In the genomic region with DNA sequence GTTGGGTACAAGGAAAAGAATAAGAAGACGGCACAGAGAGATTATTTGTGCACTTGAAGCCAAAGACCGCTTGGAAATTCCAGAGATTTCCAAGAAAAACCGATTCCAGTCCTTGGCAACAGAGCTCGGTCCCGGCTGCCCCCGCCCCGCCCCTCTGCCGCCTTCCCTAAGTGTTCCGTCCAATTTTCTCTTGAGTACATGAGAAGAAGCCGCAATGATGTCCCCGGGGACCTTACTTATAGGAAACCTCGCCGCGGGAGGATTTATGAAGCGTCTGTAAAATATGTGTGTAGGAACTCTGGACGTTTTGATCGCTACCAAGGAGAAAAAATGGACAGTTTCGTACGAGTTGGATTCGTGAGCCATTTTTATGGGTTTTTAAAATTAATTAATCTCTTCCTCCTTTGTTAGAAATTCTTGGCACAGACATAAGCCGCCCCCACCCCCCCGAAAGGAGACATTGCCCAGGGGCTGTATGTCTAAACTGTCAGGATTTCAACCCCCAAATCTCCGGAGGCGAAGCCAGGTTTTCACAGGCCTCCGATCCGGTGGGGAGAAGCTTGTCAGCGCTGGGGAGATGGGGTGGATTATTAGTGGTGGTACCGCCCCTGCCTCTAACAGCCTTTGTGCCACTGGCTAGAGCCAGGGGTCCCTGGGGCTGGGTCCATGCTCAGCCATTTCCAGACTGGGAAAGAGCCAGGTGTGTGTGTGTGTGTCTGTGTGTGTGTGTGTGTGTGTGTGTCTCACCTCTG, we compare ENCODE assay signal across 9 mouse cellular contexts.
DNase-seq lines count a peak whose midpoint lies in the region; ATAC-seq and TF ChIP-seq lines count a peak whose summit lies in the region.
"Had no signal": no experiment of that assay in that cellular context is flagged by ENCODE, and none has a peak within 500 bp of the region (broad histone marks: within the 10 kb centered on the region; RNA-seq: fewer than 3 reads in every experiment).

No protein-coding gene starts in this region.

- H3K4me2 ChIP-seq in hindbrain, postnatal 0 days (ENCODE audit: low read depth, low read length): peak overlapping the region; percentile 56
- peak overlapping the region; percentile 48 for H3K4me2 ChIP-seq in liver, embryonic 16.5 days (ENCODE audit: low read depth, low read length)

- H3K27ac ChIP-seq in embryonic fibroblast, embryonic 13.5 days (ENCODE audit: insufficient read depth, low read length): peak overlapping the region; percentile 50
- H3K27ac ChIP-seq in hindbrain, postnatal 0 days: no peak overlapping the region
- H3K27ac ChIP-seq in liver, embryonic 16.5 days (ENCODE audit: low read length): no peak overlapping the region
- H3K27ac ChIP-seq in small intestine, adult 2 months (ENCODE audit: insufficient read depth, low read depth, low read length): no peak overlapping the region

- no peak for TF ChIP-seq POLR2A in embryonic fibroblast, embryonic 13.5 days (IDR thresholded peaks at IDR 0.05; ENCODE audit: low read depth, low read length)
- no peak for TF ChIP-seq POLR2A in small intestine, adult 2 months (IDR thresholded peaks at IDR 0.05; ENCODE audit: low read depth, low read length)

- WGBS in hindbrain, postnatal 0 days: 3% methylated on average over 28 of the region's 28 CpGs
- WGBS in liver, embryonic 16.5 days (ENCODE audit: insufficient replicate concordance): 7% methylated on average over 28 of the region's 28 CpGs
- WGBS in small intestine, adult 2 months: 11% methylated on average over 28 of the region's 28 CpGs

- H3K4me3 ChIP-seq in embryonic fibroblast, embryonic 13.5 days (ENCODE audit: insufficient read depth, low read length): no peak overlapping the region
- H3K4me3 ChIP-seq in hindbrain, postnatal 0 days (ENCODE audit: low read length): peak overlapping the region; percentile 15; the same call in 1 of the 2 replicates
- no peak overlapping the region for H3K4me3 ChIP-seq in liver, embryonic 16.5 days (ENCODE audit: low read depth, low read length)
- 0 out of 2 replicates have a peak overlapping the region, but pooled peaks have one; percentile 21 for H3K4me3 ChIP-seq in small intestine, adult 2 months (ENCODE audit: low read depth, low read length)

- no peaks in the 10 kb centered on the region for H3K36me3 ChIP-seq in hindbrain, postnatal 0 days (ENCODE audit: insufficient read depth, low read length)
- H3K36me3 ChIP-seq in liver, embryonic 16.5 days (ENCODE audit: control insufficient read depth, insufficient read depth): no peaks in the 10 kb centered on the region
- no peaks in the 10 kb centered on the region for H3K36me3 ChIP-seq in small intestine, adult 2 months (ENCODE audit: control insufficient read depth, insufficient read depth, low read length)

- ATAC-seq in hindbrain, postnatal 0 days: no peak
- no peak for ATAC-seq in liver, embryonic 16.5 days (ENCODE audit: low read depth)

- H3K4me1 ChIP-seq in embryonic fibroblast, embryonic 13.5 days (ENCODE audit: control insufficient read depth, insufficient read depth, low read length): 0 out of 2 replicates have a peak, but pooled peaks cover 3% of the 10 kb centered on the region
- H3K4me1 ChIP-seq in hindbrain, postnatal 0 days (ENCODE audit: insufficient read depth, low read length): peaks cover 15% of the 10 kb centered on the region
- no peaks in the 10 kb centered on the region; the same call in 1 of the 2 replicates for H3K4me1 ChIP-seq in liver, embryonic 16.5 days (ENCODE audit: control insufficient read depth, low read depth, low read length)
- peaks cover 9% of the 10 kb centered on the region for H3K4me1 ChIP-seq in small intestine, adult 2 months (ENCODE audit: control insufficient read depth, insufficient read depth, insufficient read length, low read length)

- peak; percentile 80 for DNase-seq in embryo, embryonic 11 days
- DNase-seq in embryo, embryonic 10 days (ENCODE audit: low spot score): no peak
- peak; percentile 68 for DNase-seq in hindbrain, postnatal 0 days (ENCODE audit: low spot score)
- DNase-seq in T-cell, adult 2 months (ENCODE audit: low spot score): no peak
- DNase-seq in cerebellum, adult 8-10 months: no peak

- no peaks in the 10 kb centered on the region for H3K27me3 ChIP-seq in hindbrain, postnatal 0 days (ENCODE audit: insufficient read depth, low read length)
- peaks cover 64% of the 10 kb centered on the region for H3K27me3 ChIP-seq in liver, embryonic 16.5 days (ENCODE audit: control insufficient read depth, insufficient read depth, low read depth, low read length)
- peaks cover 6% of the 10 kb centered on the region; the same call in 1 of the 2 replicates for H3K27me3 ChIP-seq in small intestine, adult 2 months (ENCODE audit: control insufficient read depth, insufficient read depth, low read length)
- H3K27me3 ChIP-seq: CH12.LX had no signal

- TF ChIP-seq CTCF in embryonic fibroblast, embryonic 13.5 days (IDR thresholded peaks at IDR 0.05; ENCODE audit: borderline replicate concordance, insufficient read depth, low read length): no peak
- no peak for TF ChIP-seq CTCF in hindbrain, postnatal 0 days (IDR thresholded peaks at IDR 0.05; ENCODE audit: low read depth)
- TF ChIP-seq CTCF in small intestine, adult 2 months (IDR thresholded peaks at IDR 0.05; ENCODE audit: extremely low read depth, insufficient read length, insufficient replicate concordance, low read depth, low read length): no peak

- H3K9ac ChIP-seq in hindbrain, postnatal 0 days (replicated peaks; ENCODE audit: low read length): 0 out of 2 replicates have a peak overlapping the region, but pooled peaks have one; percentile 33
- H3K9ac ChIP-seq in liver, embryonic 16.5 days (ENCODE audit: low read depth, low read length): no peak overlapping the region

- H3K9me3 ChIP-seq in hindbrain, postnatal 0 days (ENCODE audit: low read length): no peaks in the 10 kb centered on the region
- no peaks in the 10 kb centered on the region for H3K9me3 ChIP-seq in liver, embryonic 16.5 days (replicated peaks; ENCODE audit: control insufficient read depth, low read length)

Comparison
In these comparisons a context has a peak if more than half of its experiments do, and no peak if none do; other contexts are left out.
1. DNase-seq: peak in embryo, embryonic 11 days (single experiment) and hindbrain, postnatal 0 days (single experiment); none in embryo, embryonic 10 days (single experiment), T-cell, adult 2 months (single experiment) and cerebellum, adult 8-10 months (single experiment).
2. H3K4me3 ChIP-seq: peak in hindbrain, postnatal 0 days (single experiment) and small intestine, adult 2 months (single experiment); none in embryonic fibroblast, embryonic 13.5 days (single experiment) and liver, embryonic 16.5 days (single experiment).